Mouse (Mus musculus) midbrain, embryonic 10.5 days (tissue): ENCODE data around the gene Dpysl5. TPM values are rescaled to one million over a fixed set of nuclear protein-coding genes. Genes with fewer than 3 reads are reported as not detected.

ENCODE experiments used
- DNase-seq: peaks from one replicate; pipeline ENCODE4 v3.0.0-alpha.2; 2017; ENCODE audit warnings: low spot score
- H3K27ac ChIP-seq: fragments of 300-500 bp; sonication (generic); replicated peaks from 2 replicates; pipeline ENCODE4 v1.5.1; 2016; ENCODE audit warnings: mild to moderate bottlenecking
- H3K27me3 ChIP-seq: fragments of 300-500 bp; sonication (generic); 2 replicates; pipeline ENCODE4 v1.6.1; 2016; ENCODE audit warnings: low read depth, mild to moderate bottlenecking; ENCODE audit not compliant: poor library complexity, severe bottlenecking
- H3K36me3 ChIP-seq: fragments of 300-500 bp; sonication (generic); 2 replicates; pipeline ENCODE4 v1.6.1; 2016; ENCODE audit warnings: mild to moderate bottlenecking, moderate library complexity
- H3K4me1 ChIP-seq: fragments of 300-500 bp; sonication (generic); 2 replicates; pipeline ENCODE4 v1.6.1; 2016
- H3K4me3 ChIP-seq: fragments of 300-500 bp; sonication (generic); 2 replicates; pipeline ENCODE4 v1.5.1; 2016; ENCODE audit warnings: mild to moderate bottlenecking, moderate library complexity
- H3K9me3 ChIP-seq: fragments of 300-500 bp; sonication (generic); replicated peaks from 2 replicates; pipeline ENCODE4 v1.6.1; 2016; ENCODE audit warnings: mild to moderate bottlenecking
- WGBS: fragments of 180-500 bp; shearing (Covaris S2); methylation state at CpG from one replicate; pipeline ENCODE4 v1.1.7; 2016; 5-methylcytosine and 5-hydroxymethylcytosine counted together
- polyA plus RNA-seq: library from polyadenylated mRNA; unstranded; fragments of >200 nt; fragmentation: Nextera tagmentation; extraction: Ambion mirVana; gene quantifications from 2 replicates; pipeline ENCODE4 v1.2.1, GENCODE M21; 2016

Dpysl5 gene
- polyA plus RNA-seq, 1 experiment from 2014 or later = 90.7 TPM

- no peak for DNase-seq
Observed at GRCm38 (mm10) chr5:30822689-30823088, 111.3 kb downstream of the Dpysl5 start.

DNA sequence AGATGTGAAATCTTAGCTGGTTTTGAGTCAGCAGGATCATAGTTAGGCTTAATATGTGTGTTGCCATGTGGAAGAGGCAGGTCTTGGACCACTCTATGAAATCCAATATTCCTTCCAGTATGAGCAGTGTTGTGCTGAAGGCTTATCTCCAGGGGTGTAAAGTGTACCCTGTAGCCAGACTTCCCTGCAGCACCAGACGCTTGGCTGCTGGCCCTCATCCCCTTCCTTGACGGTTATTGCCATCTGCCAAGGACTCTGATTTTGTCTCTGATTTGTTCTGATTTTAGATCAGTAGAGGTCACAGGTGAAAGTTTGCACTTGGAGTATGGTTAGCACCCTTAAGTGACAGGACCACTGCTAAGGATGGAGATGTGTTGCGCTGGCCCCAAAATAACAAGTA lies 111.7 kb downstream of the Dpysl5 start:
- DNase-seq = no peak
- H3K9me3 ChIP-seq = no peaks in the 10 kb centered on the region
- WGBS = over 99% methylated on average over 3 of the region's 3 CpGs
- H3K36me3 ChIP-seq = peaks cover 9% of the 10 kb centered on the region
- peaks cover 44% of the 10 kb centered on the region for H3K4me1 ChIP-seq
- no peak overlapping the region for H3K27ac ChIP-seq
- H3K4me3 ChIP-seq = no peak overlapping the region
- no peaks in the 10 kb centered on the region for H3K27me3 ChIP-seq

More at GRCm38 (mm10) chr5:30822689-30823088, 111.3 kb downstream of the Dpysl5 start:
- Histone ChIP-seq H3K9me3 (no peaks in the 10 kb centered on the region), H3K36me3 (peaks cover 9% of the 10 kb centered on the region), H3K4me1 (peaks cover 44% of the 10 kb centered on the region), H3K4me3 (no peak overlapping the region), H3K27ac (no peak overlapping the region), H3K27me3 (no peaks in the 10 kb centered on the region)
- 84% methylated on average over 5 of the region's 5 CpGs for WGBS

GRCm38 (mm10) chr5:30824124-30824988 lies 113.0 kb downstream of the Dpysl5 start:
- DNase-seq = peak; percentile 38
- 56% methylated on average over 11 of the region's 11 CpGs for WGBS
- H3K4me3 ChIP-seq = 0 out of 2 replicates have a peak overlapping the region, but pooled peaks have one; percentile 7
- no peaks in the 10 kb centered on the region for H3K27me3 ChIP-seq
- no peaks in the 10 kb centered on the region for H3K9me3 ChIP-seq
- peaks cover 44% of the 10 kb centered on the region for H3K4me1 ChIP-seq
- H3K36me3 ChIP-seq = peaks cover 9% of the 10 kb centered on the region
- peak overlapping the region; percentile 76 for H3K27ac ChIP-seq

DNA sequence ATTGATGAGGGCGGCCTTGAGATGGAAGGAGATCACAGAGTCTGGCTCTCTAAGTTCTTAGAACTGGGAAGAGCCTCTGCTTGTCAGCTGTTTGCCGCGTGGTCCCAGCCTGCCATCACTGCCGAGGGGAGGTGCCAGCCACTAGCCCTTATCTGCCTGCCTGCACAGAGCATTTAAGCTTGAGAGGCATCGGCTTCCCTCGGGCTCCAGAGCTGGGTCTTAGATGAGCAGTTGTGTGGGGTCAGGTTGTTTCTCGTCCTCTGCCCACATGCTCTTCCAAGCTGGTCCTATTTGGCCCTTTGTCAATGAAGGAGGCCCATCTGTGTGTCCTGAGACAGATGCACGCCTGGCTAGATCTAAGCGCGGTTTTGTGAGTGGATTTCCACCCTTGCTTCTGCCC lies 113.8 kb downstream of the Dpysl5 start:
- H3K4me3 ChIP-seq = 0 out of 2 replicates have a peak overlapping the region, but pooled peaks have one; percentile 7
- WGBS = 67% methylated on average over 10 of the region's 10 CpGs
- H3K27me3 ChIP-seq = no peaks in the 10 kb centered on the region
- peak; percentile 38 for DNase-seq
- no peaks in the 10 kb centered on the region for H3K9me3 ChIP-seq
- peak overlapping the region; percentile 76 for H3K27ac ChIP-seq
- peaks cover 44% of the 10 kb centered on the region for H3K4me1 ChIP-seq
- H3K36me3 ChIP-seq = peaks cover 5% of the 10 kb centered on the region; the same call in 1 of the 2 replicates

- no peaks in the 10 kb centered on the region for H3K27me3 ChIP-seq
- H3K4me3 ChIP-seq = no peak overlapping the region; the same call in 1 of the 2 replicates
- no peak for DNase-seq
- H3K36me3 ChIP-seq = peaks cover 3% of the 10 kb centered on the region; the same call in 1 of the 2 replicates
- no peaks in the 10 kb centered on the region for H3K9me3 ChIP-seq
- WGBS = 78% methylated on average over 6 of the region's 6 CpGs
- H3K27ac ChIP-seq = peak overlapping the region; percentile 76
- H3K4me1 ChIP-seq = peaks cover 44% of the 10 kb centered on the region
Observed at GRCm38 (mm10) chr5:30825821-30826220, 114.5 kb downstream of the Dpysl5 start.

- DNase-seq = no peak
- Histone ChIP-seq H3K27me3 (no peaks in the 10 kb centered on the region), H3K4me1 (no peaks in the 10 kb centered on the region), H3K27ac (no peak overlapping the region), H3K4me3 (no peak overlapping the region), H3K36me3 (peaks cover 28% of the 10 kb centered on the region), H3K9me3 (peaks cover 10% of the 10 kb centered on the region)
- 88% methylated on average over 3 of the region's 3 CpGs for WGBS
Observed at GRCm38 (mm10) chr5:30833416-30833815, 122.1 kb downstream of the Dpysl5 start.

- H3K27ac ChIP-seq = no peak overlapping the region
- WGBS = 84% methylated on average over 2 of the region's 2 CpGs
- H3K27me3 ChIP-seq = no peaks in the 10 kb centered on the region
- H3K36me3 ChIP-seq = peaks cover 28% of the 10 kb centered on the region
- no peak for DNase-seq
- H3K4me3 ChIP-seq = no peak overlapping the region
- H3K4me1 ChIP-seq = no peaks in the 10 kb centered on the region
- peaks cover 10% of the 10 kb centered on the region for H3K9me3 ChIP-seq
Observed at GRCm38 (mm10) chr5:30839731-30840130, 128.4 kb downstream of the Dpysl5 start.

DNA sequence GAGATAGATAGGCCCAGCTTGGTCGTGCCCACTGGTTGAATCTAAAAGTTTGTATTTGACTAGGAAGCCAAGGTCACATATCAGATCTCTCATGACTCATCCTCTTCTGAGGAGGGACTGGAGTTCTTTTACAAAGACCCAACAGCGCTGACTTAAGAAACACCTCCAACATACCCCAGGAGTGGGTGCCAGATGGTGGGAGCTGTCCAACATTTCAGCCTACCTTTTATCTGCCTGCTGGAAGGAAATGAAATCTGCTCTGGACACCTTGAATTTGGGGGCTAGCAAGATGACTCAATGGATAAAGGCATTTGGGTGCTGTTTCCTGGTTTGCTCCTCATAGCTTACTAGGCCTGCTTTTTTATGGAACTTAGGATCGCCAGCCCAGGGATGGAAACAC lies 130.5 kb downstream of the Dpysl5 start:
- Histone ChIP-seq H3K4me3 (no peak overlapping the region), H3K4me1 (no peaks in the 10 kb centered on the region), H3K27me3 (no peaks in the 10 kb centered on the region), H3K27ac (no peak overlapping the region), H3K36me3 (peaks cover 13% of the 10 kb centered on the region), H3K9me3 (peaks cover 6% of the 10 kb centered on the region)
- DNase-seq = no peak
- WGBS = 53% methylated on average over 3 of the region's 3 CpGs

Other genes with a start within 250 kb of the Dpysl5 start
- 0.05 and 0.29 TPM in 2 replicates for gene Otof, start 249.6 kb upstream of the Dpysl5 start, polyA plus RNA-seq
- gene 1700001C02Rik, start 245.5 kb upstream of the Dpysl5 start, polyA plus RNA-seq = not detected in 2 replicates
- not detected in 2 replicates for gene Cib4, start 165.7 kb upstream of the Dpysl5 start, polyA plus RNA-seq
- 0.12 and 0.27 TPM in 2 replicates for gene Kcnk3, start 123.4 kb upstream of the Dpysl5 start, polyA plus RNA-seq
- gene Slc35f6, start 63.6 kb upstream of the Dpysl5 start, polyA plus RNA-seq = 26.7 and 30.3 TPM in 2 replicates
- gene Cenpa, start 44.8 kb upstream of the Dpysl5 start, polyA plus RNA-seq = 413 and 444 TPM in 2 replicates
- 22.9 and 38.2 TPM in 2 replicates for gene Mapre3, start 103.1 kb downstream of the Dpysl5 start, polyA plus RNA-seq
- gene Tmem214, start 156.4 kb downstream of the Dpysl5 start, polyA plus RNA-seq = 63.3 and 63.6 TPM in 2 replicates
- 17.4 and 20.1 TPM in 2 replicates for gene Agbl5, start 177.1 kb downstream of the Dpysl5 start, polyA plus RNA-seq
- 380 and 415 TPM in 2 replicates for gene Ost4, start 196.2 kb downstream of the Dpysl5 start, polyA plus RNA-seq
- 61.8 and 67.4 TPM in 2 replicates for gene Emilin1, start 201.8 kb downstream of the Dpysl5 start, polyA plus RNA-seq
- gene Khk, start 209.9 kb downstream of the Dpysl5 start, polyA plus RNA-seq = 7.5 and 9.7 TPM in 2 replicates
- 4.9 and 5.8 TPM in 2 replicates for gene Cgref1, start 234.0 kb downstream of the Dpysl5 start, polyA plus RNA-seq
- gene Preb, start 248.8 kb downstream of the Dpysl5 start, polyA plus RNA-seq = 138 and 149 TPM in 2 replicates